Mouse (Mus musculus) liver, embryonic 11.5 days (tissue): ENCODE measurements around the gene Cdh23. TPM values are rescaled to one million over a fixed set of nuclear protein-coding genes. Genes with fewer than 3 reads are reported as not detected.

ENCODE experiments used
- ATAC-seq: fragments of 200-750 bp; cut with Nextera tagmentation; replicated peaks from 2 replicates; pipeline ENCODE4 v1.8.0; 2017; ENCODE audit warnings: moderate number of reproducible peaks, mild to moderate bottlenecking, moderate TSS enrichment, moderate library complexity; ENCODE audit not compliant: low FRiP score
- DNase-seq: peaks from one replicate; pipeline ENCODE4 v3.0.0-alpha.2; 2017; ENCODE audit warnings: low spot score
- H3K27ac ChIP-seq: fragments of 300-500 bp; sonication (generic); 2 replicates; pipeline ENCODE4 v1.5.1; 2014; ENCODE audit warnings: mild to moderate bottlenecking, low read depth, low read length, control low read depth
- H3K27me3 ChIP-seq: fragments of 300-500 bp; sonication (generic); replicated peaks from 2 replicates; pipeline ENCODE4 v1.6.1; 2014; ENCODE audit warnings: low read length, mixed read lengths; ENCODE audit not compliant: control insufficient read depth, insufficient read depth
- H3K36me3 ChIP-seq: fragments of 300-500 bp; sonication (generic); 2 replicates; pipeline ENCODE4 v1.6.1; 2014; ENCODE audit warnings: mild to moderate bottlenecking, low read length, moderate library complexity, mixed read lengths; ENCODE audit not compliant: control insufficient read depth, insufficient read depth
- H3K4me1 ChIP-seq: fragments of 300-500 bp; sonication (generic); replicated peaks from 2 replicates; pipeline ENCODE4 v1.6.1; 2014; ENCODE audit warnings: low read length, mixed read lengths; ENCODE audit not compliant: control insufficient read depth, insufficient read depth
- H3K4me2 ChIP-seq: fragments of 300-500 bp; sonication (generic); 2 replicates; pipeline ENCODE4 v1.6.1; 2014; ENCODE audit warnings: mild to moderate bottlenecking, control low read depth, moderate library complexity
- H3K4me3 ChIP-seq: fragments of 300-500 bp; sonication (generic); 2 replicates; pipeline ENCODE4 v1.5.1; 2014; ENCODE audit warnings: low read depth, low read length, control low read depth
- H3K9ac ChIP-seq: fragments of 300-500 bp; sonication (generic); 2 replicates; pipeline ENCODE4 v1.6.1; 2014; ENCODE audit warnings: low read depth, low read length, control low read depth
- H3K9me3 ChIP-seq: fragments of 300-500 bp; sonication (generic); 2 replicates; pipeline ENCODE4 v1.6.1; 2016; ENCODE audit warnings: low read length, inconsistent platforms, mixed read lengths; ENCODE audit not compliant: control insufficient read depth
- WGBS: fragments of 180-500 bp; shearing (Covaris S2); extraction: QIAGEN DNeasy Blood & Tissue Kit; methylation state at CpG from one replicate; pipeline ENCODE4 v1.1.7; 2014; 5-methylcytosine and 5-hydroxymethylcytosine counted together
- polyA plus RNA-seq: library from polyadenylated mRNA; unstranded; fragments of >200 nt; fragmentation: Nextera tagmentation; extraction: Ambion mirVana; gene quantifications from 2 replicates; pipeline ENCODE4 v1.2.1, GENCODE M21; 2014

Cdh23 gene
- polyA plus RNA-seq, 1 experiment from 2014 or later, result 0.80 TPM

- Histone ChIP-seq H3K27ac (no peak overlapping the region), H3K4me2 (no peak overlapping the region), H3K4me1 (no peaks in the 10 kb centered on the region), H3K9ac (no peak overlapping the region), H3K9me3 (no peaks in the 10 kb centered on the region), H3K27me3 (no peaks in the 10 kb centered on the region), H3K4me3 (no peak overlapping the region), H3K36me3 (no peaks in the 10 kb centered on the region)
- ATAC-seq, result no peak
- no peak for DNase-seq
- 78% methylated on average over 8 of the region's 8 CpGs for WGBS
These were observed 74.7 kb downstream of the Cdh23 start for GRCm38 (mm10) chr10:60621470-60622170.

- no peak overlapping the region for H3K4me2 ChIP-seq
- WGBS, result 57% methylated on average over 5 of the region's 5 CpGs
- ATAC-seq, result no peak
- H3K4me3 ChIP-seq, result no peak overlapping the region
- H3K9me3 ChIP-seq, result no peaks in the 10 kb centered on the region
- no peak overlapping the region for H3K9ac ChIP-seq
- H3K27me3 ChIP-seq, result no peaks in the 10 kb centered on the region
- no peak overlapping the region for H3K27ac ChIP-seq
- H3K36me3 ChIP-seq, result no peaks in the 10 kb centered on the region
- DNase-seq, result no peak
- no peaks in the 10 kb centered on the region for H3K4me1 ChIP-seq
These were observed 80.4 kb downstream of the Cdh23 start for GRCm38 (mm10) chr10:60615898-60616297.

- Histone ChIP-seq H3K36me3 (no peaks in the 10 kb centered on the region), H3K4me2 (no peak overlapping the region), H3K4me3 (no peak overlapping the region), H3K27me3 (no peaks in the 10 kb centered on the region), H3K27ac (no peak overlapping the region), H3K4me1 (no peaks in the 10 kb centered on the region), H3K9me3 (no peaks in the 10 kb centered on the region), H3K9ac (no peak overlapping the region)
- ATAC-seq (no peak), DNase-seq (no peak)
- 14% methylated on average over 5 of the region's 5 CpGs for whole genome bisulfite sequencing
These were observed 83.4 kb downstream of the Cdh23 start for GRCm38 (mm10) chr10:60612893-60613292.

- Histone ChIP-seq H3K9me3 (no peaks in the 10 kb centered on the region), H3K4me1 (no peaks in the 10 kb centered on the region), H3K4me3 (no peak overlapping the region), H3K9ac (no peak overlapping the region), H3K27ac (no peak overlapping the region), H3K4me2 (no peak overlapping the region), H3K27me3 (no peaks in the 10 kb centered on the region), H3K36me3 (no peaks in the 10 kb centered on the region)
- ATAC-seq (no peak), DNase-seq (no peak)
- whole genome bisulfite sequencing, result 64% methylated on average over 5 of the region's 5 CpGs
These were observed 89.1 kb downstream of the Cdh23 start for GRCm38 (mm10) chr10:60607166-60607565.

- WGBS, result 78% methylated on average over 6 of the region's 6 CpGs
- ATAC-seq, result no peak
These were observed 89.6 kb downstream of the Cdh23 start for GRCm38 (mm10) chr10:60606661-60607060.

GRCm38 (mm10) chr10:60602235-60602634 lies 94.1 kb downstream of the Cdh23 start:
- Histone ChIP-seq H3K9ac (no peak overlapping the region), H3K4me3 (no peak overlapping the region), H3K36me3 (no peaks in the 10 kb centered on the region), H3K27me3 (no peaks in the 10 kb centered on the region), H3K4me1 (no peaks in the 10 kb centered on the region), H3K9me3 (no peaks in the 10 kb centered on the region), H3K4me2 (no peak overlapping the region), H3K27ac (no peak overlapping the region)
- ATAC-seq (no peak), DNase-seq (no peak)
- 73% methylated on average over 11 of the region's 11 CpGs for WGBS

More at GRCm38 (mm10) chr10:60606661-60607060, 89.6 kb downstream of the Cdh23 start:
- DNase-seq, result no peak
- Histone ChIP-seq H3K4me3 (no peak overlapping the region), H3K9ac (no peak overlapping the region), H3K9me3 (no peaks in the 10 kb centered on the region), H3K27ac (no peak overlapping the region), H3K36me3 (no peaks in the 10 kb centered on the region), H3K4me1 (no peaks in the 10 kb centered on the region), H3K4me2 (no peak overlapping the region), H3K27me3 (no peaks in the 10 kb centered on the region)

- ATAC-seq, result no peak
- H3K27ac ChIP-seq, result no peak overlapping the region
- WGBS, result 80% methylated on average over 6 of the region's 6 CpGs
These were observed 101.1 kb downstream of the Cdh23 start for GRCm38 (mm10) chr10:60595166-60595565.

GRCm38 (mm10) chr10:60592881-60593575 lies 103.3 kb downstream of the Cdh23 start:
- H3K4me1 ChIP-seq, result no peaks in the 10 kb centered on the region
- H3K36me3 ChIP-seq, result no peaks in the 10 kb centered on the region
- H3K27me3 ChIP-seq, result no peaks in the 10 kb centered on the region
- H3K4me3 ChIP-seq, result no peak overlapping the region
- 38% methylated on average over 22 of the region's 22 CpGs for WGBS
- no peak overlapping the region for H3K9ac ChIP-seq
- no peak for DNase-seq
- no peaks in the 10 kb centered on the region for H3K9me3 ChIP-seq
- H3K4me2 ChIP-seq, result no peak overlapping the region
- ATAC-seq, result no peak
- no peak overlapping the region for H3K27ac ChIP-seq

More at GRCm38 (mm10) chr10:60595166-60595565, 101.1 kb downstream of the Cdh23 start:
- DNase-seq, result no peak
- H3K4me2 ChIP-seq, result no peak overlapping the region
- no peaks in the 10 kb centered on the region for H3K4me1 ChIP-seq
- H3K4me3 ChIP-seq, result no peak overlapping the region
- no peaks in the 10 kb centered on the region for H3K36me3 ChIP-seq
- no peaks in the 10 kb centered on the region for H3K27me3 ChIP-seq
- H3K9me3 ChIP-seq, result no peaks in the 10 kb centered on the region
- no peak overlapping the region for H3K9ac ChIP-seq

- H3K4me3 ChIP-seq, result no peak overlapping the region
- no peaks in the 10 kb centered on the region for H3K9me3 ChIP-seq
- no peak overlapping the region for H3K9ac ChIP-seq
- H3K27me3 ChIP-seq, result no peaks in the 10 kb centered on the region
- no peak overlapping the region for H3K27ac ChIP-seq
- DNase-seq (no peak), ATAC-seq (no peak)
- H3K4me2 ChIP-seq, result no peak overlapping the region
- no peaks in the 10 kb centered on the region for H3K4me1 ChIP-seq
- WGBS, result 65% methylated on average over 1 of the region's 1 CpGs
- no peaks in the 10 kb centered on the region for H3K36me3 ChIP-seq
These were observed 105.0 kb downstream of the Cdh23 start for GRCm38 (mm10) chr10:60591281-60591680.
